Mouse (Mus musculus) cerebellum, postnatal 10 days (tissue): ENCODE results near the gene Pom121.

Experiments
- DNase-seq, 2 experiments: peaks; one replicate each; pipeline ENCODE4 v3.0.0; 2021; ENCODE audit warnings: mixed read lengths in 2 of 2

The Pom121 gene

DNA sequence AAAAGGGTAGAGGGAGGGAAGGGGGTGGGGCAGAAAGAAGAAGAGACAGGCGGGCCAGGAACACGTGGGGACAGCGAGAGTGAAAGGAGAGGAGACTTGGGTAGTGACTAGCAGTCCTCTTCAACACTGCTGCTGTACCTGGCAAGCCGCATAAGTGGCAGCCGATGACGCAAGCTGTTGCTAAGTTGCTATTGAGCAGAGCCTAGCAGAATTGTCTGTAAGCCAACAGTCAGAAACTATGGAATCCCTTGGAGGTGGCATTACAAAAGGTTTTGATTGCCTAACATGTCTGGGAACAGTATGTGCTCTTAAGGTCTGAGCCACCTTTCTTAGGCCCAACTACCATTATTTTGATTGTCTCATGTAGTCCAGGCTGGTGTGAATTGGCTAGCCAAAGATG, 26.0 kb downstream of the Pom121 start:
- no peak for DNase-seq

- DNase-seq = peak in 1 of 2 experiments; percentile 43
Measured at GRCm38 (mm10) chr5:135367841-135368240, 26.5 kb downstream of the Pom121 start.

- peak; percentile 59 to 66 for DNase-seq
Measured at GRCm38 (mm10) chr5:135363540-135363939, 30.8 kb downstream of the Pom121 start.

DNA sequence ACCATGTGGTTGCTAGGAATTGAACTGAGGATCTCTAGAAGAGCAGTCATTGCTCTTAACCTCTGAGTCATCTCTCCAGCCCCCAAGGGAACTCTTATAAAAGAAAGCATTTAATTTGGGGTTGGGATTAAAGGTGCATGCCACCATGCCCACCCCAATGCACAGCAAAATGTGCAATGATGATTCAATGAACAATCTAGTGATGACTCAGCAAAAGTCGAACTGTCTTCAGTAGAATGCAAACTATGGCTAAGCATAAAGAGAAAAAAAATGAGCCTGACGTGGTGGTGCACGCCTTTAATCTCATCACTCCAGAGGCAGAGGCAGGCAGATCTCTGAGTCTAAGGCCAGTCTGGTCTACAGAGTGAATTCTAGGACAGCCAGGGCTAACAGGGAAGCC, 31.8 kb downstream of the Pom121 start:
- DNase-seq = no peak

GRCm38 (mm10) chr5:135359772-135360171, 34.6 kb downstream of the Pom121 start:
- DNase-seq = no peak

DNA sequence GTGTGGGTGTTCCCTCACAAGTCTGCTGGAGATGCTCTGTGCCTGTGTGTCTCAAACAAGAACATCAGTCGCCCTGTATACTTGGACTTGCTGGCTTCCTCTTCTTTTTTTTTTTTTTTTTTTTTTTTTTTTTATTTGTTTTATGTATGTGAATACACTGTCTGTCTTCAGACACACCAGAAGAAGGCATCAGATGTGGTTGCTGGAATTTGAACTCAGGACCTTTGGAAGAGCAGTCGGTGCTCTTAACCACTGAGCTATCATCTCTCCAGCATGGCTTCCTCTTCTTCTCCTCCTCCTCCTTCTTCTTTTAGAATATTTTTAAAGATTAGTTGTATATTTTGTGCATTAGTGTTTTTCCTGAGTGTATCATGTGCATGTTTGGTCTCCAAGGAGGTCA, 36.8 kb downstream of the Pom121 start:
- no peak for DNase-seq

DNA sequence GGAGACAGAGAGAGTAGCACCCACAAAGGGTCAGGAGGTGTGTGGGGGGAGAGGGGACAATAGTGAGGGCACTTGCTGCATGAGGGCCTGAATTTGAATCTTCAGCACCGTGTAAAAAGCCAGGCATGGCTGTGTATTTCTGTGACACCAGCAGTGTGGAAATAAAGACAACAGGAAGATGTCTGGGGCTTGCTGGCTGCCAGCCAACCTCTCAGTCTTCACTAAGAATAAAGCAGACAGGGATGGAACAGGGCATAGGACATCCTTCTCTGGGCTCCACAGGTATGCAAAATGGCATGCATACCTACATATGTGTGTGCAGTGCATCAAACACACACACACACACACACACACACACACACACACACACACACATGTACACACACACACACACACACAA, 38.3 kb downstream of the Pom121 start:
- peak in 1 of 2 experiments; percentile 16 for DNase-seq

DNA sequence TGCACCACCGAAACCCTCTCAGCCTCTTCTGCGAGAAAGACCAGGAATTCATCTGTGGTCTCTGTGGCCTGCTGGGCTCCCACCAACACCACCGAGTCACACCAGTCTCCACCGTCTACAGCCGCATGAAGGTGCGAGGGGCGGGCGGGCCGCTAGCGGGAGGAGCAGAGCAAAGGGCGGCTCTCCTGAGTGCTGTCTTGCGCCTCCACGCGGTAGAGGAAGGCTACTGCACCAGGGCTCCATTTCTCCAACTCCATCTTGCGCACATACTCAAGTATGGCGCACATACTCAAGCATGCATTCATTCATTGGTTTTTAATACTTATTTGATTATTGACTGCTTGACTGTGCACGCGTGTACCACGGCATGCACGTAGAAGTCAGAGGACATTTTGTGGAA, 40.8 kb downstream of the Pom121 start:
- DNase-seq = peak; percentile 37 to 50

- DNase-seq = no peak
Measured at GRCm38 (mm10) chr5:135352995-135353394, 41.4 kb downstream of the Pom121 start, which contains the start of gene Trim50. Gene Trim50 (plus strand): TSS chr5:135353295.

DNA sequence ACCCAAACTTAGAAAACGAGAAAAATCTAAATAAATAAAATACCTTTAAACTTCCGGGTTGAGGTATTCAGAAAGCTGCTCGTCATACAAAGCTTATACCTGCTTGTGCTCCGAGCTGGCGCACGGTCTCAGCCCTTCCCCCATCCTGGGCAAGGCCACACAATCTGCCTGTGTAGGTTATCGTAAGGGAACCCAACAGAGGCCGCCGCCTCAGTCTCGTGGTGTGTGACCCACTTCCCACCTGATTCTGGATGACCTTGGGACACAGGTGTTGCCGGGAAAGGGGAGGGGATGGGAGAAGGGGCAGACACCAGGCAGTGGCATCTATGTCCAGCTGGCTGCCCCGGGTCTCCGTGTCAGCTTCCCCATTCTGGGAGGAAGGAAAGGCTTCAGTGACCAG, 42.7 kb downstream of the Pom121 start:
- no peak for DNase-seq

- DNase-seq = no peak
Measured at GRCm38 (mm10) chr5:135349862-135350261, 44.5 kb downstream of the Pom121 start, which contains the start of gene Fkbp6. Gene Fkbp6 (minus strand): TSS chr5:135350044.

DNA sequence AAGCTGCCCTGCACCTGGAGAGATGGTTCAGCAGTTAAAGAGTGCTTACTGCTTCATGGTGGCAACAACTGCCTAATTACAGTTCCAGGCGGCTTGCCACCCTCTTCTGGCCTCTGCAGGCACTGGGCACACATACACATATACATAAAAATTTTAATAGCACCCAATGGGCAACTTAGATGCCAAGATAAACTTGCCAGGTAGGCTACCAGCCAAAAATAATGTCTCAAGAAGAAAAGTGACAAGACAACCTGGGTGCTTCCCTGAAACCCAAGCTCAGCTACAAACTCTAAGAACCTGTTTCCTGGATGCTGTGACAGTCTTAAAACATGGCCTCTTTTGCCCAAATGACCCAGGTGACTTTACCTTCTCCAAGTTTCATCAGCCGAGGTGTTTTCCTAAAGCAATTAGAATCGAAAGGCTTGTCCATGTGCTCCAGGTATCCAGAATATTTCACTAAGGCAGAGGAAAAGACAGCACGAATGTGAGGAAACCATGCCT, 46.8 kb downstream of the Pom121 start:
- no peak for DNase-seq

GRCm38 (mm10) chr5:135346430-135346829, 47.9 kb downstream of the Pom121 start:
- DNase-seq = peak in 1 of 2 experiments; percentile 19

DNA sequence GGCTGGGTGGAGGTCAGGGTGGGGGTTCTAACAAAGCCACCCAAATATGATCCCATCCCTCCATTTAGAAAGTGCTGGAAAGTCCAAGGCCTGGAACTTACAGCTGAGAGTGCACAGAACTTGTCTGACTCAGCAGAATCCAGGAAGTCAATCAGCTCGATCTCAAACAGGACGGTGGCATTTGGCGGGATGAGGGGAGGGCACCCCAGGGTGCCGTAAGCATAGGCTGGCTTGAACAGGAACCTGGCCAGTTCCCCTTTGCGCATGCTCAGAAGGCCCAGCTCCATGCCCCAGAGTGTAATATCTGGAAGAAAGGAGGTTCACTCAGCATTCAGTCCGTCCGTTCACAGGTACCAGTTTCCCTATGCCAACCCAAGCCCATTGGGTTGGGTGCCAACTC, 48.4 kb downstream of the Pom121 start:
- no peak for DNase-seq

DNA sequence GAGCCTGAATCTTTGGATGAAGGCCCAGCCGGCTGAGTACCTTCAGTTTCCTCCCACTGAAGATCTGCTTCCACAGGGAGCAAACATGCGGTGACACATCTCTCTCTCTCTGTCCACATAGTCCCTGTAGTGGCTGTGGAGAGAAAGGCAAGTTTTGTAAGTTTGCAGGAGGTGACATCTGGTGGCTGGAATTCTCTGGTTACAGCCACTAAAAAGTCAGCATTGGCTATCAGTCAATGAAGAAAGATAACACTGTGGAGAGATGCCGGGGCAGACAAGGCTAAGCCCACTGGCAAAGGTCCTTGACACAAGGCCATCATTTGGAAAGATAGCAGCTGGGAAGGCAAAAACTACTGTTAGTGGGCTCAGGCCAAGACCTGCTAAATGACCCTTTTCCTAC, 56.8 kb downstream of the Pom121 start:
- no peak for DNase-seq

DNA sequence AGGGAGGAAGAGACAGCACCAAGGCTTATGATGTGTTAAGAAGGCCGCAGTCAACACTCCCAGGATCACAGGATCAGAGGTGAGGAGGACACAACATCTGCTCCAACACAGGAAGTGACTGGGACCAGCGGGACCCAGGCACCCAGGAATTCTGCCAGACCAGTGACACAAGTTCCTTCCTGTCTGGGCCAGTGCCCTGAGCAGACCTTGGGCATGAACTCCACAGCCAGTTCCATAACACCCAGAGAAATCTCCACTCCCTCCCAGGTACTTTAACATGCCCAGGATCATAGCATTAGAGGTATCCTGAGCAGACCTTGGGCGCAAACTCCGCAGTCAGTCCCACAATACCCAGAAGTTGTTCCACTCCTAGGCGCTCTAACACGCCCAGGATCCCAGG, 63.2 kb downstream of the Pom121 start:
- no peak for DNase-seq

DNA sequence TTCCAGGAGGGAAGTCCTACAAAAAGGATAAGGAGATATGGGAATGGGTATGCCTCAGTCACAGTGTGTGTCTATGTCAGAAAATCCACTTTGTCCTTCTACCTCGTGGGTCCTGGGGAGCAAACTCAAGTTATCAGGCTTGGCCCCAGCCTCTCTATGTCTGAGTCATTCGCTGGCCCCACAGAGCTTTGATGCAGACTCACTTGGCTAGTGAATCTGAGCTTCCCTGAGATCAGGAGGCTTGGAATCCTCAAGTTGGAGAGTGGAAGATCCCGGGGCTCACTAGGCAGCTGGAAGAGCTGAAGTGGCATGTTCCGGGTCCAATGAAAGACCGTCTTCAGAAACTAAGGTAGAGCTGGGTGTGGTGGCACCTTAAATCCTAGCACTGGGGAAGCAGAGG, 64.1 kb downstream of the Pom121 start:
- no peak for DNase-seq

DNA sequence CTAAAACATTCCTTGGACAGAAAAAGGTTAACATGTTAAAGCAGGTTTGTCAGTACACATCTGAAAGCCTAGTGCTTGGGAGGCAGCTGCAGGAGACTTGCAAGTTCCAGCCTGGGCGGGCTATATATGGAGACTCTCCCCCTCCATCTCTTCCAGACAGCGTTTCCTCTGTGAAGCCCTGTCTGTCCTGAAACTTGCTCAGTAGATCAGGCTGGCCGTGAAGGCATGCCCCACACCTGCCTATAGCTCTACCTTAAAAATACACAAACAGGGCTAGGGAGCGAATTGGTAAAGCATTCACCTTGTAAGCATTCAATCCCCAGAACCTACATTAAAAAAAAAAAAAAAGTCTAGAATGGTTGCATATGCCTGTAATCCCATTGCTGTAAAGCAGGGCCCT, 64.9 kb downstream of the Pom121 start:
- no peak for DNase-seq
